Mouse (Mus musculus) right cerebral cortex, adult 2 months (tissue): ENCODE measurements at regions not wholly inside any gene's neighbourhood (a gene's known extent, or its start where the extent isn't known, plus 50 kb on each side); places are given as distances from the start of the nearest gene placed in this dataset.

Experiments
- DNase-seq, 2 experiments: peaks; one replicate each; pipeline ENCODE4 v3.0.0; 2021 to 2022; ENCODE audit warnings: low spot score in 2 of 2

DNA sequence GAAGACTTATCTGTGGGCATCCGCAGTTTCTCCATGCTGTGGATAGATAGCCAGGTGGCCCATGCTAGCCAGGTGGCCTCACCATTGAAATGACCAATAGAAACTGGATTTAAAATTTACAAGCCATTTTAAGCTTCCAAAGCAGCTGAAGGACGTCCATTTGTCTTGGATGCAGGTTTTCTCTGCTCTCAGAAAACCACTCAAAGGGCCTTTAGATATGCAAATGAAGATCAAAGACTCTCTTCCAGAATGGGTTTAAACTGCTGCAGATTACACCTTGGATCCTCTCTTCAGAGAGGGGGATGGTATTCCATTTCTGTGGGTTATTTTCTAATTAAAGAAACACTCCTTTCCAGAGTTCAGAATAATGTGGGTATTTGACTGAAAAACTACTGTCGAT, 518.5 kb downstream of the Rnf144a start:
- no peak for DNase-seq

DNA sequence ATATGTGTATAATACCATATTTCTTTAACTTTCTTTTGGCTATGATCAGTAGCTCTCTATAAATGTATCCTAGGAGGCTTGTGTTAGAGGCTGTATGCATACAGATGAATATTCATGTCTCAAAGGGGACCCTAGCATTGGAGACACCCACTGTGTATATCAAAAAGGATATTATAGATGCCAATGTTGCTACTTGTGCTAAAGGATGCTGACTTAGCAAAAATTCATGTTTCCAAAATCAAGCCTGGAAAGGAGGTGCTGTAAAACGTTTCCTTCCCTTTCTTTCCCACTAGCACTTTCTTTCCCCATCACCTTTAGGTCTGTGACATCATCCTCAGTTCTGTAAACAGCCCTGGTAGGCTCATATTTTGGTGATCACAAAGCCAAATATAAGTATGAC, 519.4 kb downstream of the Rnf144a start:
- DNase-seq: no peak

- no peak for DNase-seq
These were observed 523.5 kb downstream of the Rnf144a start for GRCm38 (mm10) chr12:25891391-25892167.

DNA sequence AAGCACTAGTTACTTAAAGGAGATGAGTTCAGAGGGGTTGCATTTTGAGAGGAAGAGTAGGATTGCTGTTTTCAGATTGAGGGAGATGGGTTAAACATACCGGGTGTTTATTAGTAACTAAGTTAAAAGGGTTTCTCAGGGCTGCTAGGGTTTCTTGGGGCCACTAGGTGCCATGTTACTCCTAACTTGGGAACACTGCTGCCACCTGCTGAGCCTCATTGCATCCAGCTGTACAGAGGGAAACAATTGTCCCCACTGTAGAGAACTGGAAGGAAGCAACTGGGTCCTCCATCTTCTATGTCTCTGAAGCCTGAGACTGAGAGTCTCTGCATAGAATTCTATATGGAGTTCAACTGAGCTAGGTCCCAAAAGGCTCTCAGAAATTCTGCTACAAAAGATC, 524.3 kb downstream of the Rnf144a start:
- DNase-seq: peak; percentile 18 to 31

GRCm38 (mm10) chr12:25883771-25884171, 531.3 kb downstream of the Rnf144a start:
- DNase-seq: peak; percentile 30 to 40

DNA sequence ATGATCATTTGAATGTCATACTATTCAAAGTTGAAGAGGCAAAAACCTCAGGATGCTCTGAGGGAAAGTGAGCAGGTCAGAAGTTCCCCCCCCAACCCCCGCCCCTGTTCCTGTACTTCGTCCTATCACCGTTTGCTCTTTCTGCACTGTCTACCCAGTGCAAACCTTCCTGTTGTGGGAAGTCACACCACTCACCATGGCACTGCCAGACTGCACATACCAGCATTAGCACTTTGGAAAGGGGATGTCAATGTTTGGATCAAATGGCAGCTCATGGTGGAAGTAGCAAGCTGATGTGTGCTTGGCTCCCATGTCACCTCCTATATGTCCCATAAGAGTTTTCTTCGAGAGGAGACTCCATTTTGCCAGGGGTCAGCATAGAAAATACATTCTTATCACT, 543.2 kb downstream of the Rnf144a start:
- DNase-seq: no peak

DNA sequence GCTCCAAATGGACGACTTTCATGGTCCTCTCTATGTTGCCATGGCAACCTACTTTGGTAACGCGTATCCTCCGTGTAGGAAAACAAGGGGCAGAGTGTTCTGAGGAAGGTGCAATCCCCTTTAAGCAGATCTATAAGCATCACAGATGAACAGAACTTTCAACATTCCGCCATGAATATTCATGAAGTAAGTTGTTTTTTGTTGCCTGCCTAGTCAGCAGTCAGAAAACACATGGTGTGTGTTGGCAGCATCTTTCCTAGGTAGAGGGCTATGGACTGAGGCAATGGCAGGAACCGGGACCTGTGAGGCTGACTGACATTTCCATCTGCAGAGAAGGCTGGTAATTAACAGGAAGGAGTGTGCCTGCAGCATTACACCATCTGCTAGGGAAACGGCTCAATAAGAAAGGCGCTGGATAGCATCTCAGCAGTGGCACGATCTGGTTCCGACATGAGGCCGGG, 544.0 kb downstream of the Rnf144a start:
- peak; percentile 68 to 75 for DNase-seq

DNA sequence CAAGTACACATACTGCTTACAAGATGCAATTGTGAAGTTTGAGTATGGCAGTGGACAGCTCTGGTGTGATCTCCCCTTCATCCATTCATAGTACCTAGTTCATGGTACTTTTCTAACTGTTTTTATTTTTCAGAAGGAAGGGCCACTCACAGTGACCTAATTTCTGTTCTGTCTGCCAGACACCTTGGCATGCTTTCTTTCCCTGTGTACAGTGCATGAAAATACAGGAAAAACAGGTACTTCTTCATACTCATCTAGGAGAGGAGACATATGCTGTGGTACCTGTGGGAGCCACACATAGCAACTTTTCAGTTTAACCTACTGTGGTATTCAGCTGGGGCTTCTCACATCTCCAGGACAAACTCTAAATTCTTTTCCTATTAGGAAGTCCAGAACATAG, 545.2 kb downstream of the Rnf144a start:
- DNase-seq: no peak

GRCm38 (mm10) chr12:25865063-25865462, 550.0 kb downstream of the Rnf144a start:
- no peak for DNase-seq

- DNase-seq: peak; percentile 53 to 62
These were observed 550.8 kb downstream of the Rnf144a start for GRCm38 (mm10) chr12:25864113-25864852.

DNA sequence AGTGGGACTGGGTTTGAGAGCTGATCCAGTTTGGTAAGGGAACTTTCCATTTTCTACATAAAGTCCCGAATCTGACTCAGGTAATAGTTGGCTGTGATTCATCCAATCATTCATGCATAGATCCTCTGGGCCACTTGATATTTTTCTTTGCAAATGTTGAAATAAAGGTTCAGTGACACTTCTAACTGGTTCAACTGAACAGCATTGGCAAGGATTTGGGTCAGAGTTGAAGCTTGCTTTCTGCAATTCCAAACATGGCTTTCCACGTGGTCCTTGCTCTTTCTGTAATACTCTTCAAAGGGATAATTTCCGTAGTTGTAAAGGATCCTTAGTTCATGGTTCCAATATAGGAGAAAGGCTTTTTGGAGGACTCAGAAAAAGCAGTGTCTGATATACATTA, 554.0 kb downstream of the Rnf144a start:
- DNase-seq: no peak

DNA sequence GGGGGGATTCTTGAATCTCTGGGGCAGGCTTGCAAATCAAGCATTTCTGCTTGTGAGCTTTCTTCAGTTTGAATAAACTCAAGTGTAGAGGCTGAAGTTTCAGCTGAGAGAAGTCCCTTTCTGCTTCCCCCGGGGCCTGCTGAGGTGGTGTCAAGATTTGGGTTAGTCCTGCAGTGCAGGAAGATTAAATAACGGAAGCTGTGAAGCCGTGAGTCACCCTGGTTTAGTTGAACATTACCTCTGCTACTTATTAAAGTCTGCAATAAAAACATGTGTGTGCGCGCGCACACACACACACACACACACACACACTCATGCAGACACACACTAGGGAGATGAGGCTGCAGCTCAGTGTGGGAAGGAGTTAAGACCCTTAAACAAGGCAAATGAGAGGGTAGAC, 556.7 kb downstream of the Rnf144a start:
- DNase-seq: no peak

DNA sequence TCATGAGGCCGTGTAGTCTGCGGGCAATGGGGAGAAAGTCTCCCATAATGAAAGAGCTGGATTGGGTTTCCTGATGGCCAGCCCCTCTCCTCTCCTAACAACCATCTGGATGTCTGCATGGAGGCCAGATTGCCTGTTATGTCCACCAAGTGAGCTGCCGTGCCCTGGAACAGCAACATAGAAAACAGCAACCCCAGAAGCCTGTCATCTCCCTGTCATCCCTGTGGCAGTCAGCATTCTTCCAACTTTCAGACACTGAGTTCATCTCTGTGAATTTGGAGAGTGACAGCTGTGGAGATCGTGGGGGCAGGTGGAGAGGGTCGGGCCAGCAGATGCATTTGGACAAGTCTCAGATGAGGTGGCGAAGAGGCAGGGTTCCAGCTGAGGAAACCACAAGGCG, 585.0 kb downstream of the Rnf144a start:
- DNase-seq: no peak

DNA sequence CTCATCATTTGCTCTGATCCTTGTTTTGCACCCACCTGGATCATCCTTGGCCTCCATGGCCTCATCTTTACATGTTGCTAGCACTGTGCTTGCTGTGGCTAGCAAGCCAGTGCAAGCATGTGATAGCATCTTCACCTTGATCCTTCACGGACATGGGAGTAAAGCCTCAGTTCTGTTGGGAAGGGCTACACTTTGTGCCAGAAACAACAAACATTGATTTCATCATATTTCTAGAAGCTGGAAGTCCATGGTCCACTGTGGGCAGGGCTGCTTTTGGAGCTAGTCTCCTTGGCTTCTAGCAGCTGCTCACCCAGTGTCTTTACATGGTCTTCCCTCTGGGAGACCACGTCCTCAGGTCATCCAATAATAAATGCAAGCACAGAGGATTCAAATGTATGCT, 587.1 kb downstream of the Rnf144a start:
- DNase-seq: no peak

GRCm38 (mm10) chr12:25826928-25827327, 588.1 kb downstream of the Rnf144a start:
- no peak for DNase-seq

DNA sequence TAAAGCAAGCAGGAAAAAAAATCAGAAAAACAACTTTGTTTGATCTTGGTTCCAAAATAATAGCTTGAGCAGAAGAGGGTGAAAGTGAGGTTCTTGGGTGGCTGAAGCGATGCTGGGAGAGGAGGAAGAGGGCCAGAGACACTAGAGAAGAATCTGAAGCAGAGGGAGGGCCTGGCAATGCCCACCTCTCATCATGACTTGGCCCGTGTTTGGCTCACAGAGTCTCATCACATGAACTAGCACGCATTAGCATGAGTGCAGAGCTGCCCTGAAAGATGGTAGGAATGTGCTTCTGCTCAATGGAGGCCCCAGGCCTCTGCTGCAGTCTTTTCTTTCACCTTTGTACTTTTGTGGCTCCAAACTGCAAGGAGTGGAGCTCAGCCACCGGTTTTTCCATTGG, 588.6 kb downstream of the Rnf144a start:
- DNase-seq: no peak

DNA sequence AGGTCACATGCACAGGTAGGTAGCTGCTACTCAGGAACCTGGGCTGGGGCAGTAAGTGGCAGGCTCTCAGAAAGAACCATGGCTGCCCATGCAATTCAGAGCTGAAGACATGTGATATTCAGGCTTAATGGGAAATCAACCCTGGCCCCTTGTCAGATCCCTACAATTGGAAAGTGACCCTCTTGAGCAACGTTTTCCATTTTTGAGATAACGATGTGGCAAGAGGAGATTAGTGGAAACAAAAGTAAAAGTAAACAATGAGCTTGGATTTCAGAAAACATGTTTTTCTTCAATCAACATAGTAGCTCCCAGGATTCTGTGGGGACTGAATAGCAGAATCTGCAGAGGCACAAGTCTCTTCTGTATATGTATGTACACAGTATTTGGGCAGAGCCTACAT, 598.8 kb downstream of the Rnf144a start:
- DNase-seq: no peak

DNA sequence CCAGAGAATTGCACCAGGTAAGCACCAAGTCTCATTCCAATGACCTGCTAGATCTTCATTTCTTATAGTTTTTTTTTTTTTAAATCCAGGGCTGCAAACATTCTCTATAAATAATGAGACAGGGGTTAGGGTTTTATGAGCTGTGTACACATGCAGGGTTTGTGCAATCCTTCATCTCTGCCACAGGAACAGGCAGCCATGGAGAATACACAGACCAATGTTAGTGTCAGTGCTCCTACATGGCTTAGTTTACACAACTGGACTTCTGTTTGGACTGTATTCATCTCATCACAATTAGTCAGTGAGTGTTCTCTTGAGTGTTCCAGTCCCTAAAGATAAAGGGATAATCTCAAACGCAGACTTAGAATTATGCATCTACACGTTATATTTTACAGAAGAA, 620.0 kb downstream of the Rnf144a start:
- no peak for DNase-seq

DNA sequence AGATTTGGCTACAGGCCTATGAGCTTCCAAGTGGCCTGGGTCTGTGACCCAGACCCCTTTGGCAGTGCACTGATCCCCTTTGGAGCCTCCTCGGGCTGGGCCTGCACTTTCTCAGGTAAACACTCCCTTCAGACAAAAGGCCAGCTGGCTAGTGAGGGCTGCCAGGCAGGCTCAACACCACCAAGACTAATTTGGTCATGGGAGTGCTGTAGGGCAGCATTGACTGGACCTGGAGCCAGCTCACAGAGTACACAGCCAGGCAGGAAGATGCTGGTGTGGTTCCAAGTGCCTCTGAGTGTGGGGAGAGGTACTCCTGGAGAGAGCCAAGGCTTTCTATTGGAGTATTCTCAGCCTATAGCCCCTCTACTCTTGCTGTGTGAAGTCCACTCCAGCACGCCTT, 620.5 kb downstream of the Rnf144a start:
- no peak for DNase-seq

- no peak for DNase-seq
These were observed 622.4 kb downstream of the Rnf144a start for GRCm38 (mm10) chr12:25792571-25793075.

DNA sequence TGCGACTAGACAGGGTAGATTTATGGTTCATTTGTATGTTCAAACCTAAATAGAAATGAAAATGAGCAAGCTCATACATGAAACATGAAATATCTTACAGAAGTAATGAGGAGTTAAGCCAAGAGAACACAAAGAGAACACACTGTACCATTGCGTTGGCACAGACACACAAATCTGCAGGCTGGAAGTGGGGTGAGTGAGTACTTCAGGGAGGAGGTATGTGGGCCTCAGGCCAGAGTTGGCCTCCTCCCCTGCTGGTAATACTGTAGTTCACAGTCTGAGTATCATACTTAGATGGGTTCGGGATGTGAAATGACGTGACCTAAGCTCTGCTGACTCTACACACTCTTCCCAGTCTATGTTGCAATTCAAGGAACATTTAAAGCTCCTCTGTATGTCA, 624.1 kb downstream of the Rnf144a start:
- no peak for DNase-seq

DNA sequence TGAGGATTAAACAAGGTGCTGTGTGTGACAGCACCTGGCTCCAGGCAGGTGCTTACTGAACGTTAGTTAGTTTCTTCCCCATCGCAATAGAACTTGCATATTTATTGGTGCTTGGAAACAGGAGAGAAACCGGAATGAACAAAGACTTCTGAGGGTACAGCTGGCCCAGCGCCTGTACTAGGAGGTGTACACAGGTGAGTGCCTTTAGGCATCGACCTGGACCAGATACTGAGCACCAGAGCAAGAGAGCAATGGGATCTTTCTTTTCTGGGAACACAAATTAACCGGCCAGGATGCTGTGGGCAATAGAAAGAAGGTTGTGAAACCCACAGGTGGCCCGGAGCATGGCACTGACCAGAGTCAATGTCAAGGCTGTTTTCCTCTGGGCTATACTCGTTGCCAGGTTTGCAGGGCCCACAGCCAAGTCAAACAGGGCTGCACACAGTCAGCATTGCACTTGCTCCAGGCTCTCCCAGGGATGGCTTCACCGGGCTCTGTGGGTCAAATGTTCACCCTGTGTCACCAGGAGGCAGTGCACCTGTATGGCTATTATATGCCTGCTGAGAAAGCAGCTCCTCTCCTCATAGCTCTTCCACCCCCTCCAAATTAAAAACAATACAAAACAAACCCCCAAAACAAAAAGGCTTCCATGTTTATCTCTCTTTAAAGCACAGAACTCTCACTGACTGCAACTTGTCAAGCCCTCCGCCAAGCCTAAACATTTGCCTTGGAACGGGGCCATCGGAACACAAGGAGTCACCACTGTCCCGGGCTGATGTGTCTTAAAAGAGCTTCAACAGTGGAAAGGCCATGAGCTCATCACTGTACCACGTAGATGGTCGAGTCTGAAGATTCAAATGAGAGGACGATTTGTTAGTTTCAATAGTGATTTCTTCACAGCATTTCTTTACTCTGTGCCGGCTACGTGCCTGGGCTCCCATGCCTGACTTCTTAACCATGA, 629.1 kb downstream of the Rnf144a start:
- no peak for DNase-seq
